Mouse (Mus musculus): ENCODE measurements around the gene Ikzf4. TPM values are rescaled to one million over a fixed set of nuclear protein-coding genes. Genes with fewer than 3 reads are reported as not detected.
A peak's percentile ranks its signal among the peaks of the same experiment; 100 is the strongest.

Gene Ikzf4
- polyA plus RNA-seq, 1 experiment = 9.2 TPM

GRCm38 (mm10) chr10:128664808-128665207, 19.0 kb upstream of the Ikzf4 start:
- TF ChIP-seq CTCF (IDR thresholded peaks at IDR 0.05; ENCODE audit: extremely low read depth, insufficient read depth, low read length) = no peak
- TF ChIP-seq POLR2A (IDR thresholded peaks at IDR 0.05; ENCODE audit: extremely low read depth, insufficient read depth, low read length) = no peak
- H3K4me3 ChIP-seq (ENCODE audit: insufficient read depth, low read length) = no peak overlapping the region
- H3K27ac ChIP-seq (ENCODE audit: insufficient read depth, low read length) = no peak overlapping the region
- no peaks in the 10 kb centered on the region for H3K4me1 ChIP-seq (ENCODE audit: control insufficient read depth, insufficient read depth, low read length)

- Histone ChIP-seq H3K27ac (ENCODE audit: insufficient read depth, low read length) (no peak overlapping the region), H3K4me3 (ENCODE audit: insufficient read depth, low read length) (no peak overlapping the region), H3K4me1 (ENCODE audit: control insufficient read depth, insufficient read depth, low read length) (no peaks in the 10 kb centered on the region)
- TF ChIP-seq CTCF (IDR thresholded peaks at IDR 0.05; ENCODE audit: extremely low read depth, insufficient read depth, low read length) = no peak
- no peak for TF ChIP-seq POLR2A (IDR thresholded peaks at IDR 0.05; ENCODE audit: extremely low read depth, insufficient read depth, low read length)
Measured at GRCm38 (mm10) chr10:128663441-128664220, 17.8 kb upstream of the Ikzf4 start.

- TF ChIP-seq POLR2A (IDR thresholded peaks at IDR 0.05; ENCODE audit: extremely low read depth, insufficient read depth, low read length) (no peak), CTCF (IDR thresholded peaks at IDR 0.05; ENCODE audit: extremely low read depth, insufficient read depth, low read length) (no peak)
- Histone ChIP-seq H3K4me1 (ENCODE audit: control insufficient read depth, insufficient read depth, low read length) (no peaks in the 10 kb centered on the region), H3K4me3 (ENCODE audit: insufficient read depth, low read length) (no peak overlapping the region), H3K27ac (ENCODE audit: insufficient read depth, low read length) (no peak overlapping the region)
Measured at GRCm38 (mm10) chr10:128662465-128662864, 16.7 kb upstream of the Ikzf4 start.

- TF ChIP-seq POLR2A (IDR thresholded peaks at IDR 0.05; ENCODE audit: extremely low read depth, insufficient read depth, low read length) = no peak
- TF ChIP-seq CTCF (IDR thresholded peaks at IDR 0.05; ENCODE audit: extremely low read depth, insufficient read depth, low read length) = no peak
- no peak overlapping the region for H3K27ac ChIP-seq (ENCODE audit: insufficient read depth, low read length)
- no peak overlapping the region for H3K4me3 ChIP-seq (ENCODE audit: insufficient read depth, low read length)
- no peaks in the 10 kb centered on the region for H3K4me1 ChIP-seq (ENCODE audit: control insufficient read depth, insufficient read depth, low read length)
Measured at GRCm38 (mm10) chr10:128659490-128659889, 13.7 kb upstream of the Ikzf4 start.

- no peaks in the 10 kb centered on the region for H3K4me1 ChIP-seq (ENCODE audit: control insufficient read depth, insufficient read depth, low read length)
- TF ChIP-seq CTCF (IDR thresholded peaks at IDR 0.05; ENCODE audit: extremely low read depth, insufficient read depth, low read length) (no peak), POLR2A (IDR thresholded peaks at IDR 0.05; ENCODE audit: extremely low read depth, insufficient read depth, low read length) (no peak)
- no peak overlapping the region for H3K4me3 ChIP-seq (ENCODE audit: insufficient read depth, low read length)
- H3K27ac ChIP-seq (ENCODE audit: insufficient read depth, low read length) = no peak overlapping the region
Measured at GRCm38 (mm10) chr10:128657844-128658243, 12.1 kb upstream of the Ikzf4 start.

GRCm38 (mm10) chr10:128656731-128657130, 10.9 kb upstream of the Ikzf4 start:
- TF ChIP-seq CTCF (IDR thresholded peaks at IDR 0.05; ENCODE audit: extremely low read depth, insufficient read depth, low read length) (no peak), POLR2A (IDR thresholded peaks at IDR 0.05; ENCODE audit: extremely low read depth, insufficient read depth, low read length) (no peak)
- H3K27ac ChIP-seq (ENCODE audit: insufficient read depth, low read length) = no peak overlapping the region
- H3K4me1 ChIP-seq (ENCODE audit: control insufficient read depth, insufficient read depth, low read length) = no peaks in the 10 kb centered on the region
- H3K4me3 ChIP-seq (ENCODE audit: insufficient read depth, low read length) = no peak overlapping the region

- Histone ChIP-seq H3K4me3 (ENCODE audit: insufficient read depth, low read length) (no peak overlapping the region), H3K4me1 (ENCODE audit: control insufficient read depth, insufficient read depth, low read length) (no peaks in the 10 kb centered on the region), H3K27ac (ENCODE audit: insufficient read depth, low read length) (no peak overlapping the region)
- no peak for TF ChIP-seq CTCF (IDR thresholded peaks at IDR 0.05; ENCODE audit: extremely low read depth, insufficient read depth, low read length)
- TF ChIP-seq POLR2A (IDR thresholded peaks at IDR 0.05; ENCODE audit: extremely low read depth, insufficient read depth, low read length) = no peak
Measured at GRCm38 (mm10) chr10:128655254-128655653, 9.5 kb upstream of the Ikzf4 start.

GRCm38 (mm10) chr10:128653866-128654265, 8.1 kb upstream of the Ikzf4 start:
- Histone ChIP-seq H3K4me3 (ENCODE audit: insufficient read depth, low read length) (no peak overlapping the region), H3K27ac (ENCODE audit: insufficient read depth, low read length) (no peak overlapping the region), H3K4me1 (ENCODE audit: control insufficient read depth, insufficient read depth, low read length) (no peaks in the 10 kb centered on the region)
- TF ChIP-seq POLR2A (IDR thresholded peaks at IDR 0.05; ENCODE audit: extremely low read depth, insufficient read depth, low read length) = no peak
- no peak for TF ChIP-seq CTCF (IDR thresholded peaks at IDR 0.05; ENCODE audit: extremely low read depth, insufficient read depth, low read length)

GRCm38 (mm10) chr10:128646139-128647089, 623 bp upstream of the Ikzf4 start:
- H3K4me3 ChIP-seq (ENCODE audit: insufficient read depth, low read length) = peak overlapping the region; percentile 83
- 0 out of 2 replicates have a peak, but pooled peaks have one; percentile 20 for TF ChIP-seq POLR2A (IDR thresholded peaks at IDR 0.05; ENCODE audit: extremely low read depth, insufficient read depth, low read length)
- no peak for TF ChIP-seq CTCF (IDR thresholded peaks at IDR 0.05; ENCODE audit: extremely low read depth, insufficient read depth, low read length)
- H3K27ac ChIP-seq (ENCODE audit: insufficient read depth, low read length) = peak overlapping the region; percentile 54
- H3K4me1 ChIP-seq (ENCODE audit: control insufficient read depth, insufficient read depth, low read length) = peaks cover 4% of the 10 kb centered on the region; the same call in 1 of the 2 replicates
